Mouse (Mus musculus) bone marrow macrophage, adult 2 months (primary cell): ENCODE measurements around the gene Zfp575.

Experiments used
- CTCF ChIP-seq: IDR thresholded peaks from 2 replicates; pipeline ENCODE4 v1.5.1; 2012; ENCODE audit warnings: low read depth, mild to moderate bottlenecking, low read length, moderate library complexity
- POLR2A ChIP-seq: IDR thresholded peaks from 2 replicates; pipeline ENCODE4 v1.6.1; 2012; ENCODE audit warnings: mild to moderate bottlenecking, low read depth, low read length, borderline replicate concordance

- TF ChIP-seq CTCF (no peak), POLR2A (no peak)
Measured at GRCm38 (mm10) chr7:24619671-24620397, 32.4 kb upstream of the Zfp575 start.
